24 mouse cellular contexts compared by ENCODE assay signal in genomic region chr7:126770784-126771183, GRCm38 (mm10). TPM values are rescaled to one million over a fixed set of nuclear protein-coding genes. Genes with fewer than 3 reads are reported as not detected.
DNase-seq lines count a peak whose midpoint lies in the region; ATAC-seq and TF ChIP-seq lines count a peak whose summit lies in the region.
"Had no signal": no experiment of that assay in that cellular context is flagged by ENCODE, and none has a peak within 500 bp of the region (broad histone marks: within the 10 kb centered on the region; RNA-seq: fewer than 3 reads in every experiment).

No protein-coding gene starts in this region.

- peaks cover 5% of the 10 kb centered on the region; the same call in 1 of the 2 replicates for H3K27me3 ChIP-seq in G1E (ENCODE audit: insufficient read depth, low read length)
- no peaks in the 10 kb centered on the region for H3K27me3 ChIP-seq in forebrain, embryonic 13.5 days
- H3K27me3 ChIP-seq: heart, embryonic 15.5 days; hindbrain, embryonic 15.5 days; midbrain, embryonic 12.5 days; neural tube, embryonic 12.5 days had no signal

- TF ChIP-seq CTCF in lung, adult 2 months (IDR thresholded peaks at IDR 0.05; ENCODE audit: insufficient read depth, low read length) = no peak
- TF ChIP-seq CTCF in G1E (IDR thresholded peaks at IDR 0.05; ENCODE audit: low read depth, low read length) = no peak

- H3K9me3 ChIP-seq in G1E (replicated peaks) = no peaks in the 10 kb centered on the region; the same call in 1 of the 2 replicates
- no peaks in the 10 kb centered on the region for H3K9me3 ChIP-seq in forebrain, embryonic 13.5 days (replicated peaks)
- H3K9me3 ChIP-seq: forebrain, embryonic 10.5 days; heart, embryonic 15.5 days; hindbrain, embryonic 15.5 days; midbrain, embryonic 12.5 days; neural tube, embryonic 12.5 days had no signal

- no peak for TF ChIP-seq POLR2A in lung, adult 2 months (IDR thresholded peaks at IDR 0.05; ENCODE audit: borderline replicate concordance, extremely low read depth, low read depth, low read length)

- H3K27ac ChIP-seq in forebrain, embryonic 13.5 days = no peak overlapping the region
- H3K27ac ChIP-seq: forebrain, embryonic 10.5 days; heart, embryonic 15.5 days; hindbrain, embryonic 15.5 days; midbrain, embryonic 12.5 days; neural tube, embryonic 12.5 days had no signal

- H3K4me1 ChIP-seq in lung, adult 2 months (ENCODE audit: control insufficient read depth, insufficient read depth, low read length) = peaks cover 14% of the 10 kb centered on the region
- peaks cover 47% of the 10 kb centered on the region for H3K4me1 ChIP-seq in G1E (ENCODE audit: insufficient read depth, low read depth, low read length)
- H3K4me1 ChIP-seq in forebrain, embryonic 13.5 days = peaks cover 3% of the 10 kb centered on the region

- no peak for ATAC-seq in G1E (ENCODE audit: extremely low read depth, insufficient number of reproducible peaks, low FRiP score, poor library complexity, severe bottlenecking)
- ATAC-seq in common myeloid progenitor, adult 5-6 weeks (replicated peaks; ENCODE audit: low read depth, poor library complexity, severe bottlenecking) = peak; percentile 53
- peak; percentile 90 for ATAC-seq in monocyte, adult 5-6 weeks (replicated peaks; ENCODE audit: insufficient number of reproducible peaks, low FRiP score, low TSS enrichment, poor library complexity, severe bottlenecking)
- no peak for ATAC-seq in forebrain, embryonic 13.5 days
- ATAC-seq: CD4-positive, CD25-positive, alpha-beta regulatory T cell, adult 4 months; forebrain, postnatal 0 days had no signal

- DNase-seq in lung, adult 18-20 months = peak; percentile 47 to 50
- no peak for DNase-seq in lung, adult 2 months
- DNase-seq in G1E (ENCODE audit: low spot score) = peak; percentile 51
- DNase-seq in urinary bladder, postnatal 4 days (ENCODE audit: low spot score in 2 of 2) = no peak
- DNase-seq in thymus, postnatal 4 days = no peak
- DNase-seq: adrenal gland, adult 8-10 months; cerebellum, adult 8-10 months; forebrain, postnatal 0 days; gastrocnemius, postnatal 14 days; heart, postnatal 36 days; kidney, adult 2 months; kidney, postnatal 10 days; lung, embryonic 14.5 days; thymus, adult 18-20 months; thymus, postnatal 36 days had no signal

- H3K4me3 ChIP-seq in lung, adult 2 months (replicated peaks; ENCODE audit: extremely low read depth, low read depth, low read length) = no peak overlapping the region
- H3K4me3 ChIP-seq in G1E (ENCODE audit: low read depth, low read length) = peak overlapping the region; percentile 55; the same call in 1 of the 2 replicates
- no peak overlapping the region for H3K4me3 ChIP-seq in forebrain, embryonic 13.5 days
- H3K4me3 ChIP-seq: forebrain, embryonic 10.5 days; heart, embryonic 15.5 days; hindbrain, embryonic 15.5 days; midbrain, embryonic 12.5 days; neural tube, embryonic 12.5 days had no signal

- no peak overlapping the region for H3K9ac ChIP-seq in forebrain, embryonic 13.5 days
- H3K9ac ChIP-seq: forebrain, postnatal 0 days; heart, embryonic 15.5 days; hindbrain, embryonic 15.5 days; lung, embryonic 14.5 days; midbrain, embryonic 12.5 days; neural tube, embryonic 12.5 days had no signal

- peaks cover 8% of the 10 kb centered on the region for H3K36me3 ChIP-seq in G1E (replicated peaks)
- H3K36me3 ChIP-seq in forebrain, embryonic 13.5 days (ENCODE audit: poor library complexity, severe bottlenecking) = peaks cover 63% of the 10 kb centered on the region

- H3K4me2 ChIP-seq in forebrain, embryonic 13.5 days = no peak overlapping the region
- H3K4me2 ChIP-seq: heart, embryonic 15.5 days; hindbrain, embryonic 15.5 days; lung, embryonic 14.5 days; midbrain, embryonic 12.5 days; neural tube, embryonic 12.5 days had no signal

- 67% methylated on average over 12 of the region's 12 CpGs for WGBS in lung, adult 2 months
- WGBS in forebrain, embryonic 13.5 days = 86% methylated on average over 12 of the region's 12 CpGs

RNA-seq across cellular contexts. Expression of gene Gdpd3, which starts 4.7 kb away (rescaled TPM):
- 18.4 and 35.7 TPM in 2 replicates for polyA plus RNA-seq in lung, adult 2 months (2012; rRNA removed)
- total RNA-seq in G1E (2014; fragmentation: Nextera tagmentation) (28.9 and 29.9 TPM in 2 replicates), G1E (2017) (15.4 and 17.9 TPM in 2 replicates)
- 4.9 and 6.1 TPM in 2 replicates for polyA plus RNA-seq in G1E (2012)
- 2.3 and 5.1 TPM in 2 replicates for total RNA-seq in common myeloid progenitor, adult 5-6 weeks (2017)
- total RNA-seq in monocyte, adult 5-6 weeks (2017) = 18.3 to 26.4 TPM (median 23.7 TPM) in 3 replicates
- polyA plus RNA-seq in forebrain, embryonic 13.5 days (2015; fragmentation: Nextera tagmentation; extraction: Ambion mirVana) = 1.7 and 2.8 TPM in 2 replicates

RNA-seq across cellular contexts. Expression of gene Ypel3, which starts 6.0 kb away (rescaled TPM):
- polyA plus RNA-seq in lung, adult 2 months (2012; rRNA removed) = 390 and 597 TPM in 2 replicates
- 41.6 and 86.7 TPM in 2 replicates for total RNA-seq in G1E (2014; fragmentation: Nextera tagmentation)
- 20.2 and 23.1 TPM in 2 replicates for total RNA-seq in G1E (2017)
- 78.1 and 78.3 TPM in 2 replicates for polyA plus RNA-seq in G1E (2012)
- 38.9 and 42.7 TPM in 2 replicates for total RNA-seq in common myeloid progenitor, adult 5-6 weeks (2017)
- 139 to 175 TPM (median 161 TPM) in 3 replicates for total RNA-seq in monocyte, adult 5-6 weeks (2017)
- polyA plus RNA-seq in forebrain, embryonic 13.5 days (2015; fragmentation: Nextera tagmentation; extraction: Ambion mirVana) = 124 and 143 TPM in 2 replicates

RNA-seq across cellular contexts. Expression of gene Tbx6, which starts 10.5 kb away (rescaled TPM):
- 8.7 and 9.5 TPM in 2 replicates for polyA plus RNA-seq in lung, adult 2 months (2012; rRNA removed)
- total RNA-seq in G1E (2014; fragmentation: Nextera tagmentation) = 2.5 and 8.4 TPM in 2 replicates
- total RNA-seq in G1E (2017) = 0.11 and 0.29 TPM in 2 replicates
- 0.85 and 1.1 TPM in 2 replicates for polyA plus RNA-seq in G1E (2012)
- not detected in 2 replicates for total RNA-seq in common myeloid progenitor, adult 5-6 weeks (2017)
- 2.0 to 3.8 TPM (median 2.2 TPM) in 3 replicates for total RNA-seq in monocyte, adult 5-6 weeks (2017)
- 0.43 and 0.55 TPM in 2 replicates for polyA plus RNA-seq in forebrain, embryonic 13.5 days (2015; fragmentation: Nextera tagmentation; extraction: Ambion mirVana)
- polyA plus RNA-seq: lung, embryonic 14.5 days had no signal

RNA-seq across cellular contexts. Expression of gene Mapk3, which starts 11.4 kb away (rescaled TPM):
- 500 and 548 TPM in 2 replicates for polyA plus RNA-seq in lung, adult 2 months (2012; rRNA removed)
- total RNA-seq in G1E (2014; fragmentation: Nextera tagmentation) (66.4 and 91.6 TPM in 2 replicates), G1E (2017) (18.2 and 18.4 TPM in 2 replicates)
- polyA plus RNA-seq in G1E (2012) = 65.1 and 68.8 TPM in 2 replicates
- total RNA-seq in common myeloid progenitor, adult 5-6 weeks (2017) = 23.0 and 28.2 TPM in 2 replicates
- 40.9 to 55.3 TPM (median 48.6 TPM) in 3 replicates for total RNA-seq in monocyte, adult 5-6 weeks (2017)
- polyA plus RNA-seq in forebrain, embryonic 13.5 days (2015; fragmentation: Nextera tagmentation; extraction: Ambion mirVana) = 75.3 and 78.3 TPM in 2 replicates

RNA-seq across cellular contexts. Expression of gene Ppp4c, which starts 21.5 kb away (rescaled TPM):
- 135 and 156 TPM in 2 replicates for polyA plus RNA-seq in lung, adult 2 months (2012; rRNA removed)
- total RNA-seq in G1E (2014; fragmentation: Nextera tagmentation) (126 and 176 TPM in 2 replicates), G1E (2017) (186 and 199 TPM in 2 replicates)
- polyA plus RNA-seq in G1E (2012) = 169 and 192 TPM in 2 replicates
- 120 and 125 TPM in 2 replicates for total RNA-seq in common myeloid progenitor, adult 5-6 weeks (2017)
- 235 to 253 TPM (median 240 TPM) in 3 replicates for total RNA-seq in monocyte, adult 5-6 weeks (2017)
- 246 and 258 TPM in 2 replicates for polyA plus RNA-seq in forebrain, embryonic 13.5 days (2015; fragmentation: Nextera tagmentation; extraction: Ambion mirVana)

Comparison
In these comparisons a context has a peak if more than half of its experiments do, and no peak if none do; other contexts are left out.
1. DNase-seq: peak in lung, adult 18-20 months (2 of 2) and G1E (single experiment); none in lung, adult 2 months (single experiment), urinary bladder, postnatal 4 days (0 of 2) and thymus, postnatal 4 days (single experiment).
2. ATAC-seq: peak in common myeloid progenitor, adult 5-6 weeks (single experiment) and monocyte, adult 5-6 weeks (single experiment); none in G1E (single experiment) and forebrain, embryonic 13.5 days (single experiment).